Mouse (Mus musculus) erythroblast, embryonic 14.5 days (primary cell): ENCODE measurements at regions not wholly inside any gene's neighbourhood (a gene's known extent, or its start where the extent isn't known, plus 50 kb on each side); places are given as distances from the start of the nearest gene placed in this dataset.

Experiments
- H3K27me3 ChIP-seq: 2 replicates; pipeline ENCODE4 v1.6.1; 2012; ENCODE audit warnings: inconsistent platforms; ENCODE audit not compliant: control insufficient read depth
- H3K36me3 ChIP-seq: 2 replicates; pipeline ENCODE4 v1.6.1; 2012; ENCODE audit warnings: mild to moderate bottlenecking, inconsistent platforms; ENCODE audit not compliant: control insufficient read depth
- H3K4me1 ChIP-seq: 2 replicates; pipeline ENCODE4 v1.6.1; 2012; ENCODE audit warnings: inconsistent platforms; ENCODE audit not compliant: control insufficient read depth
- H3K4me3 ChIP-seq: replicated peaks from 2 replicates; pipeline ENCODE3; 2012; ENCODE audit warnings: moderate library complexity, mild to moderate bottlenecking, inconsistent platforms
- H3K9me3 ChIP-seq: 2 replicates; pipeline ENCODE4 v1.6.1; 2012; ENCODE audit warnings: low read length, inconsistent platforms, mixed read lengths; ENCODE audit not compliant: control insufficient read depth
- GATA1 ChIP-seq: IDR thresholded peaks from 2 replicates; pipeline ENCODE4 v1.6.1; 2012; ENCODE audit warnings: low read length, inconsistent platforms, mixed read lengths
- TAL1 ChIP-seq: IDR thresholded peaks from 3 replicates; pipeline ENCODE4 v1.6.1; 2012; ENCODE audit warnings: low read length, inconsistent platforms, mixed read lengths

DNA sequence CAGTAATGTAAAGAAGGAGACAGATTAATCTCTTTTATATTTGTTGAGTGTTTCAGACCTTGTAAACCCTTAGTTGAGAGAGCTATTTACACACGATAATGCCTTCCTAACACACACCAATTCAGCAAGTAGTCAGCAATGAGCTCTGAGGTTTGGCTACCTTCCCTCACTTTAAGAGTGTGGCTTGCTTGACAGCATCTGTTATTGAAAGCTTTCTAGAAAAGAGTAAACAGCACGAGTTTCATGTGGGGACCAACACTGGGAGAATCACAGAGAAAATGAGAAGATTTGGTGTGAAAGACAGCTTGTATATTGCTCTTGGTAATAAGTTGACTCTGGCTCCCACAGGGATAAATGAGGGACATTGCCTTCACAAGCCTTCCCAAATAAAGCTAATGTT lies 688.1 kb upstream of the Zeb2 start:
- Histone ChIP-seq H3K4me3 (no peak overlapping the region), H3K4me1 (no peaks in the 10 kb centered on the region), H3K27me3 (no peaks in the 10 kb centered on the region), H3K9me3 (peaks cover 4% of the 10 kb centered on the region; the same call in 1 of the 2 replicates), H3K36me3 (no peaks in the 10 kb centered on the region)
- TF ChIP-seq TAL1 (no peak), GATA1 (no peak)

GRCm38 (mm10) chr2:45800131-45800530 lies 682.9 kb upstream of the Zeb2 start:
- H3K4me3 ChIP-seq = no peak overlapping the region
- H3K4me1 ChIP-seq = no peaks in the 10 kb centered on the region
- TF ChIP-seq TAL1 (no peak), GATA1 (no peak)
- no peaks in the 10 kb centered on the region for H3K9me3 ChIP-seq
- H3K36me3 ChIP-seq = no peaks in the 10 kb centered on the region
- H3K27me3 ChIP-seq = no peaks in the 10 kb centered on the region

- Histone ChIP-seq H3K36me3 (no peaks in the 10 kb centered on the region), H3K9me3 (no peaks in the 10 kb centered on the region), H3K4me1 (no peaks in the 10 kb centered on the region), H3K4me3 (no peak overlapping the region), H3K27me3 (no peaks in the 10 kb centered on the region)
- TF ChIP-seq TAL1 (no peak), GATA1 (no peak)
These were observed 676.4 kb upstream of the Zeb2 start for GRCm38 (mm10) chr2:45793561-45793960.

DNA sequence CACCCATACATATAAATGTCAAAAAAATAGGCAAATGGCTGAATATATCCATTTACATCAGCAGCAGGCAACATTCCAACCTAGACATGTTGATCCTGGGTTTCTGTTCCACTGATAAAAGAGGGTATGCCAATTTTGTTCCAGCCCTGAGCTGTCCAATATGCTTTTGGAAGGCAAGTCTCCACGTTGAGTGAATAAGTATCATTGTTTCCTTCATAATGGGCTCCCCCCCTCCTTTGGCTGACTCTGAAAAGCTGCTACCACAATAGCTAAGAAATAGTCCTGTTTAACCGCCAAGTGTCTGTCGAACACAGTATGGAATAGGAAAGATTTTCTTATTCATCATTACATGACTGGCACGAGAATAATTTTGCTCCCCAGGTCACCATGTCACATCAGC lies 672.5 kb upstream of the Zeb2 start:
- H3K4me3 ChIP-seq = no peak overlapping the region
- no peaks in the 10 kb centered on the region for H3K9me3 ChIP-seq
- no peak for TF ChIP-seq TAL1
- no peak for TF ChIP-seq GATA1
- no peaks in the 10 kb centered on the region for H3K27me3 ChIP-seq
- no peaks in the 10 kb centered on the region for H3K36me3 ChIP-seq
- H3K4me1 ChIP-seq = no peaks in the 10 kb centered on the region

DNA sequence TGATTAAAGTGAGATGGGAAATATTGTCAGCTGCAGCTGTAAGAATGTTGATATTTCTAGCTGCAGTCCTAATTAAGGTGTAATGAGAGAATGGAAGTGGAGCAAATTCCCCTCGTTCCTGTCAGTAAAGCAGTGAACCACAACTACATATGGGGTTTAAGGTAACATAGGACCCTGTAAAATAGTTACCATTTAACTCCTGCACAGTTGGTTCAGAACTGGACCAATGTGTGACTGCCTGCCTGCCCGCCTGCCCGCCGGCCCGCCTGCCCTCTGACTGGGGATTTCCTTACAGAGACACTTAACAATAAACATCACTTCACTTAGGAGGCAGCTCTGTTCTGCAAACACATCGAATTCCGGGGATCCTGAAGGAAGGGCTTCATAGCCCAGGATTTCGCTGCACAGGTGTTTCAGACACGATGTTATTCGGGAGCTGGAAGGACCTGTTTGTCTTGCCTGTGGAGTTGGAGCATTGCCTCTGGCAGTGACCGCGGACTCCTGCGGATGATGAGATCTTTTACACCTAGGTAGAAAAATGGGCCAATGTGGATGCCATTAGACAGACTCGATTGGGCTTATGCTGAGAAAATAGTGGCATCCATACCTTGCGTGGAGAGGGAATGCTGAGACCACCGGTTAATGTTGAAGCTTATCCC lies 670.7 kb upstream of the Zeb2 start:
- no peak for TF ChIP-seq TAL1
- no peak for TF ChIP-seq GATA1
- H3K4me3 ChIP-seq = no peak overlapping the region
- H3K27me3 ChIP-seq = no peaks in the 10 kb centered on the region
- H3K4me1 ChIP-seq = no peaks in the 10 kb centered on the region
- no peaks in the 10 kb centered on the region for H3K9me3 ChIP-seq
- H3K36me3 ChIP-seq = no peaks in the 10 kb centered on the region

DNA sequence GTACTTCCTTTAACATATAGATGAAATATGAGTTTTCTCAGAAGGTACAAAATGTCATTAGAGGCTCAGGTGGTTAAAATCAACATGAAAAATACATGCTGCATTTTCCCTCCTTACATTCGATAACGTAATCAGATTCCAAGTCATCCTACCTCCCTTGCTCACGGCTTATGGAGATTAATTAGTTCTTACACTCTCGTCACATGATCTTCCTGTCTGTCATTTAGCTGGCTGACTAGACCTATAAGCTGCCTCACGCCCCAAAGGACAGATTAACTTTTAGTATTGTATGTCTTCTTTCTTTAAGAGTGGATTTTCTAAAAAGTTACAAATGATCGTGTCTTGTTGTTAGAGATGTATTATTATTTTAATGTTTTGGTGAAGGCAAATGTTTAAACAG lies 669.6 kb upstream of the Zeb2 start:
- H3K36me3 ChIP-seq = no peaks in the 10 kb centered on the region
- TF ChIP-seq TAL1 (no peak), GATA1 (no peak)
- no peak overlapping the region for H3K4me3 ChIP-seq
- H3K9me3 ChIP-seq = no peaks in the 10 kb centered on the region
- no peaks in the 10 kb centered on the region for H3K27me3 ChIP-seq
- H3K4me1 ChIP-seq = no peaks in the 10 kb centered on the region

DNA sequence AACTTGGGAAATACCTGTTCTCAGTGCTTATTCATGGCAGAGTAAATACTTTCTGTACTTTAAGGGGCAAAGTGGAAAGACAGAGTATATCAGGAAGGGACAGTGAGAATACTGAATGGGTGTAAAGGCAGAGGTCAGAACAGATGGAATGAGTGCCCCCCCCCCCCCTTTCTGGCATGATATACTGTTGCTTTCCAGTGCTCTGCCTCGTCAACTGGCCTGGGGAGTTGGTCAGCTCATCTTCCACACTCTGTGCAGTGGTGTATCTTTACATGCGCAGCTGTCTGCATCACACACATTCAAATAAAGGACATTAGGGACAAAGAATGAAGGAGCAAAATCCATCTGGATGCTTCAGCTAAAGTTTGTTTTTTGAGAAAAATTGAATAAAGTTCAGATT lies 668.5 kb upstream of the Zeb2 start:
- Histone ChIP-seq H3K27me3 (no peaks in the 10 kb centered on the region), H3K4me1 (no peaks in the 10 kb centered on the region), H3K9me3 (no peaks in the 10 kb centered on the region), H3K4me3 (no peak overlapping the region), H3K36me3 (no peaks in the 10 kb centered on the region)
- TF ChIP-seq TAL1 (no peak), GATA1 (no peak)

GRCm38 (mm10) chr2:45783634-45784412 lies 666.6 kb upstream of the Zeb2 start:
- TF ChIP-seq TAL1 (no peak), GATA1 (no peak)
- Histone ChIP-seq H3K4me1 (no peaks in the 10 kb centered on the region), H3K36me3 (no peaks in the 10 kb centered on the region), H3K27me3 (no peaks in the 10 kb centered on the region), H3K4me3 (no peak overlapping the region), H3K9me3 (no peaks in the 10 kb centered on the region)

- peaks cover 7% of the 10 kb centered on the region; the same call in 1 of the 2 replicates for H3K9me3 ChIP-seq
- H3K27me3 ChIP-seq = no peaks in the 10 kb centered on the region
These were observed 660.3 kb upstream of the Zeb2 start for GRCm38 (mm10) chr2:45777466-45777865.

More at GRCm38 (mm10) chr2:45777466-45777865, 660.3 kb upstream of the Zeb2 start:
- no peak overlapping the region for H3K4me3 ChIP-seq
- no peak for TF ChIP-seq TAL1
- no peak for TF ChIP-seq GATA1
- no peaks in the 10 kb centered on the region for H3K36me3 ChIP-seq
- H3K4me1 ChIP-seq = no peaks in the 10 kb centered on the region
